Mouse (Mus musculus): ENCODE results near the gene Bpifb3. TPM values are rescaled to one million over a fixed set of nuclear protein-coding genes. Genes with fewer than 3 reads are reported as not detected.

The Bpifb3 gene
- total RNA-seq (2021) = not detected

GRCm38 (mm10) chr2:153917930-153918329 is at the start of gene Bpifb3:
Gene Bpifb3, plus strand, starts transcription at chr2:153918230.
- intact Hi-C loops (cut with DNase I) = no loop called here
- no peak for DNase-seq

GRCm38 (mm10) chr2:153870984-153871383 is 47.0 kb upstream of the Bpifb3 start, which contains the start of gene Sun5:
Gene Sun5, minus strand, starts transcription at chr2:153871084.
- no peak for DNase-seq
- intact Hi-C loops (cut with DNase I) = no loop called here

- DNase-seq = no peak
- intact Hi-C loops (cut with DNase I) = no loop called here
Observed at GRCm38 (mm10) chr2:153874745-153875144, 43.3 kb upstream of the Bpifb3 start, which contains the start of gene Bpifb2. Gene Bpifb2, plus strand, starts transcription at chr2:153875045.

- intact Hi-C loops (cut with DNase I) = no loop called here
- DNase-seq = no peak
Observed at GRCm38 (mm10) chr2:153899111-153899510, 18.9 kb upstream of the Bpifb3 start.

- DNase-seq = no peak
- intact Hi-C loops (cut with DNase I) = no loop called here
Observed at GRCm38 (mm10) chr2:153900088-153900487, 17.9 kb upstream of the Bpifb3 start, which contains the start of gene Bpifb6. Gene Bpifb6, plus strand, starts transcription at chr2:153900388.

GRCm38 (mm10) chr2:153902726-153903125 is 15.3 kb upstream of the Bpifb3 start:
- intact Hi-C loops (cut with DNase I) = no loop called here
- no peak for DNase-seq

GRCm38 (mm10) chr2:153906626-153907025 is 11.4 kb upstream of the Bpifb3 start:
- intact Hi-C loops (cut with DNase I) = no loop called here
- no peak for DNase-seq

- peak; percentile 22 to 25 for DNase-seq
- intact Hi-C loops (cut with DNase I) = no loop called here
Observed at GRCm38 (mm10) chr2:153914151-153914550, 3.9 kb upstream of the Bpifb3 start.

GRCm38 (mm10) chr2:153921246-153921645 is 3.2 kb downstream of the Bpifb3 start:
- DNase-seq = no peak
- intact Hi-C loops (cut with DNase I) = no loop called here

GRCm38 (mm10) chr2:153929871-153930413 is 11.9 kb downstream of the Bpifb3 start:
- DNase-seq = peak; percentile 27 to 59
- intact Hi-C loops (cut with DNase I) = loop anchor here (1.0 to 5.0 kb wide), 3 partner anchors 123 to 259 kb away; no protein-coding TSS in a partner anchor

GRCm38 (mm10) chr2:153931125-153931524 is 13.1 kb downstream of the Bpifb3 start:
- intact Hi-C loops (cut with DNase I) = loop anchor here (2.0 to 5.0 kb wide), 2 partner anchors 219 to 260 kb away; no protein-coding TSS in a partner anchor
- no peak for DNase-seq

- intact Hi-C loops (cut with DNase I) = loop anchor here (5.0 kb wide), 1 partner anchor 221 kb away; no protein-coding TSS in a partner anchor
- no peak for DNase-seq
Observed at GRCm38 (mm10) chr2:153933311-153933710, 15.3 kb downstream of the Bpifb3 start.

- DNase-seq = no peak
- intact Hi-C loops (cut with DNase I) = no loop called here
Observed at GRCm38 (mm10) chr2:153935348-153935747, 17.3 kb downstream of the Bpifb3 start.

GRCm38 (mm10) chr2:153937843-153938242 is 19.8 kb downstream of the Bpifb3 start, which contains the start of gene Bpifb4:
Gene Bpifb4, plus strand, starts transcription at chr2:153938212.
- intact Hi-C loops (cut with DNase I) = no loop called here
- no peak for DNase-seq

GRCm38 (mm10) chr2:153943537-153943936 is 25.5 kb downstream of the Bpifb3 start:
- intact Hi-C loops (cut with DNase I) = no loop called here

GRCm38 (mm10) chr2:153944567-153944966 is 26.5 kb downstream of the Bpifb3 start:
- intact Hi-C loops (cut with DNase I) = no loop called here
- DNase-seq = no peak

More at GRCm38 (mm10) chr2:153943537-153943936, 25.5 kb downstream of the Bpifb3 start:
- DNase-seq = peak; percentile 21 to 40

- intact Hi-C loops (cut with DNase I) = no loop called here
Observed at GRCm38 (mm10) chr2:153952897-153953296, 34.9 kb downstream of the Bpifb3 start.

GRCm38 (mm10) chr2:153953836-153954235 is 35.8 kb downstream of the Bpifb3 start:
- peak in 1 of 2 experiments; percentile 13 for DNase-seq
- intact Hi-C loops (cut with DNase I) = no loop called here

More at GRCm38 (mm10) chr2:153952897-153953296, 34.9 kb downstream of the Bpifb3 start:
- DNase-seq = peak; percentile 36 to 61

- intact Hi-C loops (cut with DNase I) = no loop called here
- no peak for DNase-seq
Observed at GRCm38 (mm10) chr2:153962821-153963331, 44.8 kb downstream of the Bpifb3 start.

GRCm38 (mm10) chr2:153963334-153963733 is 45.3 kb downstream of the Bpifb3 start:
- intact Hi-C loops (cut with DNase I) = no loop called here

GRCm38 (mm10) chr2:153970221-153970620 is 52.2 kb downstream of the Bpifb3 start:
- intact Hi-C loops (cut with DNase I) = no loop called here

More at GRCm38 (mm10) chr2:153963334-153963733, 45.3 kb downstream of the Bpifb3 start:
- DNase-seq = no peak

GRCm38 (mm10) chr2:153974582-153974981 is 56.6 kb downstream of the Bpifb3 start, which contains the start of gene Bpifa6:
Gene Bpifa6, plus strand, starts transcription at chr2:153974945.
- DNase-seq = no peak
- intact Hi-C loops (cut with DNase I) = no loop called here

More at GRCm38 (mm10) chr2:153970221-153970620, 52.2 kb downstream of the Bpifb3 start:
- DNase-seq = no peak
